Mouse (Mus musculus): Measurements from ENCODE around the gene Susd1. TPM values are rescaled to one million over a fixed set of nuclear protein-coding genes. Genes with fewer than 3 reads are reported as not detected.

The Susd1 gene
- polyA plus RNA-seq, 1 experiment, result 216 TPM

DNA sequence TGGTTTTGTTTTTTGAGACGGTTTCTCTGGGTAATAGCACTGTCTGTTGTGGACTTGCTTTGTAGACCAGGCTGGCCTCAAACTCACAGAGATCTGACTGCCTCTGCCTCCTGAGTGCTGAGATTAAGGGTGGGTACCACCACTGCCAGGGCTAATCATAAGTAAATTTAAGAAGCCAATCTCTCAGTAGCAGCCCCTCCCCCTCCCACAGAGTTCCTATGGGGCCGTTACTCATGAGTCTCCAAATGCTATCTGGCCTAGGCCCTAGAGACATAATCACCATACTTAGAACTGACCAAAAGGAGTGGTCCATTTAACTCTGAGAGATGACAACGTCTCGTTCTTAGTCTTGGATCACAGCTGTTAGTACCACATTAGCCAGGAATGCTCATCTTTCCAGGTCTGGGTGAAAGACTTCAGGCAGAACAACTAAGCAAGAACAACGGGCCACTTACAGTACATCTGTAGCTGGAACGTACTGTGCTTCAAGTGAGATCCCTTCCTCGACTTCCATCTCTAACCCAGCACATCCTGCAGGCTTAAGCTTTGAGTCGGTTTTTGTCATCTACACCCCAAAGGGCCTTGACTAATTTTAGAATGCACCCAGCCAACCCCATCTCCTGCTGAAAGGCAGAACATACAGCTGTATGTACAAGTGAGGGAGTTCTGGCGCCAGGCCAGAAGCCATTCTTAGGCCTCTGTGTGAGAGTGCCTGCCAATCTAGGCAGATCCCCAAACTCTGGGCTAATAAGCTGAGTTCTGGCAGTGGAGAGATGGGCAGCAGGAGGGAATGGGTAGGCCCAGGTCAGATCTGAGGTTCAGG is 102.6 kb downstream of the Susd1 start:
- 66% methylated on average over 9 of the region's 9 CpGs for WGBS
- Histone ChIP-seq H3K27ac (ENCODE audit: insufficient read depth, low read depth, low read length) (no peak overlapping the region), H3K4me1 (ENCODE audit: control insufficient read depth, insufficient read depth, low read length) (peaks cover 9% of the 10 kb centered on the region), H3K4me3 (ENCODE audit: insufficient read depth, low read depth, low read length) (no peak overlapping the region)
- no peak for TF ChIP-seq CTCF (IDR thresholded peaks at IDR 0.05; ENCODE audit: insufficient read depth, low read depth, low read length)
- no peak for TF ChIP-seq POLR2A (IDR thresholded peaks at IDR 0.05; ENCODE audit: insufficient read depth, low read depth, low read length)

DNA sequence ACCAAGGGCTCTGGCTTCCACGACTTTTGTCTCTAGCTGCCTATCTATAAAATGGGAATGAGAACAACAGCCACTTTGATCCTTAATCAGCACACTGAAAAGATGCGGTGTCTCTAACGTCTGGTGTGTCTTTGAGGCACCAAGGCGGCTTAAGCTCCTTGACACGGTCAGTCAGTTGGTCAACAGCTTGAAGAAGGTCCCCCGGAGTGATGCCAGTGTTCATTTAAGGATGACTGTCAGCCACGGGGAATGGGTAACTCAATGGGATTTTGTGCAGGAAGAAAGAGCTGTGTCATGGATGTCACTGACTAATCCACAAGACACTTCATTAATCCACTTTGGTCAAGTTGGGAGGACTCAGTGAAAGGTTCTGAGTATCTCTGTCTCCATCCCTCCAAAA is 103.3 kb downstream of the Susd1 start:
- Histone ChIP-seq H3K27ac (ENCODE audit: insufficient read depth, low read depth, low read length) (no peak overlapping the region), H3K4me3 (ENCODE audit: insufficient read depth, low read depth, low read length) (no peak overlapping the region), H3K4me1 (ENCODE audit: control insufficient read depth, insufficient read depth, low read length) (peaks cover 9% of the 10 kb centered on the region)
- TF ChIP-seq POLR2A (IDR thresholded peaks at IDR 0.05; ENCODE audit: insufficient read depth, low read depth, low read length) (no peak), CTCF (IDR thresholded peaks at IDR 0.05; ENCODE audit: insufficient read depth, low read depth, low read length) (no peak)
- WGBS, result 81% methylated on average over 7 of the region's 7 CpGs

DNA sequence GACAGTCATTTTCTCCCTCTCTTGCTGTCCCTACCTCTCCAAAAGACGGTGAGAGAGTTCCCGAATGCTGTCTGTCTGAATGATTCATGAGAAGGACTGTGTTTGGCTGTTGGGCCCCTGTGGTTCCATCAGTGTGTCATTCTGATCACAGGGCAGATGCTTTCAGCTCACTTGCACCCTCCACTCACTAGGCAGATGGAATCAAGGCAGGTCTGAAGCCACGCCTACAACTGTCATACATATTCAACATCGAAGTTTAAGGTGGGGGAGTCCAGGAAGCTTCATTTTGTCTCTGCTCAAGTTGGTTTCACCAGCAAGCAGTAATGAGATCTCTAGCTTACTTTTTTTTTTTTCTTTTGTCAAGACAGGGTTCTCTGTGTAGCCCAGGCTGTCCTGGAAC is 104.2 kb downstream of the Susd1 start:
- H3K4me3 ChIP-seq (ENCODE audit: insufficient read depth, low read depth, low read length), result no peak overlapping the region
- H3K4me1 ChIP-seq (ENCODE audit: control insufficient read depth, insufficient read depth, low read length), result peaks cover 9% of the 10 kb centered on the region
- TF ChIP-seq POLR2A (IDR thresholded peaks at IDR 0.05; ENCODE audit: insufficient read depth, low read depth, low read length) (no peak), CTCF (IDR thresholded peaks at IDR 0.05; ENCODE audit: insufficient read depth, low read depth, low read length) (no peak)
- WGBS, result 100% methylated on average over 4 of the region's 4 CpGs
- H3K27ac ChIP-seq (ENCODE audit: insufficient read depth, low read depth, low read length), result no peak overlapping the region

DNA sequence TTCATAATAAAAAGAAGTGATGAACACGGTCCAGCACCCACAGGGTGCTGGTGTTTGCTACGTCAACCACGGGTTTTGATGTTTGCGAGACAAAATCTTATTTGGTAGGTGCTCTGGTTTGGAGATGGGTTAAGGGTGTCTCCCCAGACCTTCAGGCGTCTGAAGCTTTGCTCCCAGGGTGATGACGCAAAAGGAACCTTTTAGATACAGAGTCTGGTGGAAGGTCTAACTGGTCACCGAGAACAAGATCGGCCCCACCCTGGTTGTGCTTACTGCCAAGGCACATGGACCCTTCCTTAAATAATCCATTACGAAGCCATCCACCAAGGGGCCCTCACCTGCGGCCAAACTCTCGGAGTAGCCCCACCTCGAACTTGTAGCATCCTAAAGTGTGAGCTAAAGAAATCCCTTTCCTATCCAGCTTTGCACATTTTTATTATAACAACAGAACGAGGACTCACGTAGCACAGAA is 105.0 kb downstream of the Susd1 start:
- Histone ChIP-seq H3K4me1 (ENCODE audit: control insufficient read depth, insufficient read depth, low read length) (peaks cover 9% of the 10 kb centered on the region), H3K4me3 (ENCODE audit: insufficient read depth, low read depth, low read length) (no peak overlapping the region), H3K27ac (ENCODE audit: insufficient read depth, low read depth, low read length) (no peak overlapping the region)
- WGBS, result 97% methylated on average over 14 of the region's 14 CpGs
- TF ChIP-seq CTCF (IDR thresholded peaks at IDR 0.05; ENCODE audit: insufficient read depth, low read depth, low read length) (no peak), POLR2A (IDR thresholded peaks at IDR 0.05; ENCODE audit: insufficient read depth, low read depth, low read length) (no peak)

DNA sequence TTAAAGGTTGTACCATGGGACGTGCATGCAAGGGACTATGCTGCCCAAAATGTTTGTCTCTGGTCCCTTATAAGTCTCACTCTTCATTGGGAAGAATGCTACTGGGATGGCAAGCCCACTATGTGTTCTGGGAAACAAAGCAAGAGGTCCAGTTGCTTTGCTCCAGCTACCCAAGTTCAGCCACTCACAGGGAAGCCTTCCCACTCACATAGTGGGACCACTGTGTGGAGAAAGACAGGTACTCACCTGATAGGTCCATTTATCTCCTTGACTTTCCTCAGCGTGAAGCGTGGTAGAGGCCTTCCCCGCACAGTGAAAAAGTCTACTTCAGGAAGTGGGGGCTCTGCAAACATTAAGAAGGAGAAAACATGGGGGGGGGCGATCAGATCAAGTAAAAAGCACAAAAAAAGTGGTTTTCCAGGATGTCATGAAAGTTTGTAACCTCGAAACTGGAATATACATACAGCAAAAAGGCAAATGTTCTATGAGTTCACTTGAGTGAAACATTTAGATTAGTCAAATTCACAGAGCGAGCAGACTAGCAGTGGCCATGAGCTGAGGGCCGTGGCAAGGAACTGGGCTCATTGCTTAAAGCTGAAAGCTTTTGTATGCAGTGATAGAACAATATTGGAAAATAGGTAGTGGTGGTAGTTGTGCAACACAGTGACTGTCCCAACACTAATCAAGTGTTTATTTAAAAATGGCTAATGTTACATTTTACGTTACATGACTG is 105.6 kb downstream of the Susd1 start:
- H3K4me1 ChIP-seq (ENCODE audit: control insufficient read depth, insufficient read depth, low read length), result peaks cover 9% of the 10 kb centered on the region
- H3K27ac ChIP-seq (ENCODE audit: insufficient read depth, low read depth, low read length), result no peak overlapping the region
- WGBS, result 98% methylated on average over 9 of the region's 9 CpGs
- H3K4me3 ChIP-seq (ENCODE audit: insufficient read depth, low read depth, low read length), result no peak overlapping the region
- no peak for TF ChIP-seq POLR2A (IDR thresholded peaks at IDR 0.05; ENCODE audit: insufficient read depth, low read depth, low read length)

DNA sequence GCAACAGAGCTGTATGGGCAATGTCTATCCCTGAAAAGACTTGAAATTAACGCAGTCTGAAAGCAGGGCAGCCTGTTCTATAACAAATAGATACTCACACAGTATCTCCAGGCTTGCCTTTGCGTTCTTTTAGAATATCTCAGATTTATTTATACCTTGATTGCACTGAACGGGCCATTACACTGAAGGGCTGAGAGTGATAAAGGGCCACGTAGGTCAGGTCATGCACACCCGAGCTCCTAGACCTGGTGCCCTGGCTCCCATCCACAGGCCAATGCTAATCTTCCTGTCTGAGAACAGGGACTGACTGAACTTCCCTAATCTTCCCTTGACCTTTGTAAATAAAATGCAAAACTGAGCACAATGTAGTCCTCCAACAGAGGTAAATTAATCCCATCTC is 106.3 kb downstream of the Susd1 start:
- H3K4me3 ChIP-seq (ENCODE audit: insufficient read depth, low read depth, low read length), result no peak overlapping the region
- H3K27ac ChIP-seq (ENCODE audit: insufficient read depth, low read depth, low read length), result no peak overlapping the region
- no peak for TF ChIP-seq CTCF (IDR thresholded peaks at IDR 0.05; ENCODE audit: insufficient read depth, low read depth, low read length)
- TF ChIP-seq POLR2A (IDR thresholded peaks at IDR 0.05; ENCODE audit: insufficient read depth, low read depth, low read length), result no peak
- H3K4me1 ChIP-seq (ENCODE audit: control insufficient read depth, insufficient read depth, low read length), result peaks cover 9% of the 10 kb centered on the region
- 82% methylated on average over 5 of the region's 5 CpGs for WGBS

DNA sequence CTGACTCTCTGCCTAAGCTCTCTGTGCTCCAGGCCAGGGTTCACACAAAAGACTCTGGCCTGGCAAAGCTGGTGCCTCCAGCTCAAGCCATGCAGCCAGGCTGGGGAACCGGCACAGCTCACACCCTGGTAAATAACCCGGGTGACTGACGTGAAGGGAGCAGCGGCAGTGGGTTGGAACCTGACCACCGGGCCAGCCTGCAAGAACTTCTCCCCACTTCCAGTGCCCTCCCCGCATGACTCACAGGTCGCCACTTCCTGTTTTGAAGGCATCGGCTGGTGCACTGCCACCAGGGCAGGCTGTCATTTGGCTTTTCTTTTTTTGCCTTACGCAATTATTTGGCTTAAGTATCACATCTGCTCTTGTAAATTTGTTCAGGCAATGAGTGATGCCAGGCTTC is 106.8 kb downstream of the Susd1 start:
- TF ChIP-seq POLR2A (IDR thresholded peaks at IDR 0.05; ENCODE audit: insufficient read depth, low read depth, low read length) (no peak), CTCF (IDR thresholded peaks at IDR 0.05; ENCODE audit: insufficient read depth, low read depth, low read length) (no peak)
- peaks cover 9% of the 10 kb centered on the region for H3K4me1 ChIP-seq (ENCODE audit: control insufficient read depth, insufficient read depth, low read length)
- no peak overlapping the region for H3K27ac ChIP-seq (ENCODE audit: insufficient read depth, low read depth, low read length)
- 27% methylated on average over 9 of the region's 9 CpGs for WGBS
- H3K4me3 ChIP-seq (ENCODE audit: insufficient read depth, low read depth, low read length), result no peak overlapping the region

DNA sequence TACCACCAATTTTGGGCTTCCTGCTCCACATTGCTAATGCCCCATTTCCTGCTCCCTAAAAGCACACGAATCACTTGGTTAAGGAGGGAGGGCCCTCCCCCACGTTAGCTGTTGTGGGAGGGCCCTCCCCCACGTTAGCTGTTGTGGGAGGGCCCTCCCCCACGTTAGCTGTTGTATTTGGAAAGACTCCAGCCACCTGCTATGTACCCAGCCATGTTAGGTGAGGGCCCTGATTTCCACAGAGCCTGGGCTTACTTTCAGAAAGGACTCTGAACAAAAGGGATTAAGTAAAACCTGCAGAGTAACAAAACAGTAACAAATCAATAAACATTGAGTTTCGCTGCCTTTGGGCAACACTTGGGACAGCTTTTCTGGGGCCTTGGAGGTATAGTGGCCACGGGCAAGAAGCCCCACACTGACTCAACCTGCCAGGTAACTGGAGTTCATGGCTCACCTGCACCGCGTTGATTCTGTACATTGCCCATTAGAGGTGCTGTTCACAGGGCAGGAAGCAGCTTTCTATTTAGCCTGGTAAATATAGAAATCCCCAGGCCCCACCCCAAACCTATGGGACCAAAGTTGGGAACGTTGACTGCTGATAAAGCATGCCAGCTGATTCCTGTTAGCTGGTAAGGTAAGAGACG is 107.3 kb downstream of the Susd1 start:
- Histone ChIP-seq H3K4me3 (ENCODE audit: insufficient read depth, low read depth, low read length) (no peak overlapping the region), H3K4me1 (ENCODE audit: control insufficient read depth, insufficient read depth, low read length) (peaks cover 9% of the 10 kb centered on the region), H3K27ac (ENCODE audit: insufficient read depth, low read depth, low read length) (no peak overlapping the region)
- TF ChIP-seq CTCF (IDR thresholded peaks at IDR 0.05; ENCODE audit: insufficient read depth, low read depth, low read length) (no peak), POLR2A (IDR thresholded peaks at IDR 0.05; ENCODE audit: insufficient read depth, low read depth, low read length) (no peak)
- 44% methylated on average over 10 of the region's 10 CpGs for WGBS
